Mouse (Mus musculus): Measurements from ENCODE around the gene Ncoa7. TPM values are rescaled to one million over a fixed set of nuclear protein-coding genes. Genes with fewer than 3 reads are reported as not detected.
"Not testable (repeated sequence)": the region's sequence is repeated elsewhere in the genome, so short reads cannot be mapped to it uniquely, and the experiment has no call there.

Gene Ncoa7
- total RNA-seq, 2 experiments from 2014 or later = 97.2 to 104 TPM

DNA sequence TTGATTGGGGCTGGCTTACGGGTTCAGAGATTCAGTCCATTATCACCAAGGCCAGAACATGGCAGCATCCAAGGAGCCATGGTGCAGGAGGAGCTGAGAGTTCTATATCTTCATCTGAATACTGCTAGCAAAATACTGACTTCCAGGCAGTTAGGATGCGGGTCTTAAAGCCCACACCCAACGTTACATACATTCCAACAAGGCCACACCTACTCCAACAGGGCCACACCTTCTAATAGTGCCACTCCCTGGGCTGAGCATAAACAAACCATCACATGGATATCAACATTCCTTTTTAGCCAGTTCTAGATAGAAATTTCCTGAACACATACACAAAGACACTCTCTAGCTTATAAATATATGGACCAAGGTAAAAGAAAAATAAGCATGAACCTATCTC, 173.6 kb downstream of the Ncoa7 start, which contains the start of gene Hint3:
Gene Hint3 (minus strand): TSS at position 120 of the 400 bp plus-strand sequence.
- intact Hi-C loops (cut with DNase I) = no loop called here
- no peak for TF ChIP-seq CTCF (IDR thresholded peaks at IDR 0.05)

DNA sequence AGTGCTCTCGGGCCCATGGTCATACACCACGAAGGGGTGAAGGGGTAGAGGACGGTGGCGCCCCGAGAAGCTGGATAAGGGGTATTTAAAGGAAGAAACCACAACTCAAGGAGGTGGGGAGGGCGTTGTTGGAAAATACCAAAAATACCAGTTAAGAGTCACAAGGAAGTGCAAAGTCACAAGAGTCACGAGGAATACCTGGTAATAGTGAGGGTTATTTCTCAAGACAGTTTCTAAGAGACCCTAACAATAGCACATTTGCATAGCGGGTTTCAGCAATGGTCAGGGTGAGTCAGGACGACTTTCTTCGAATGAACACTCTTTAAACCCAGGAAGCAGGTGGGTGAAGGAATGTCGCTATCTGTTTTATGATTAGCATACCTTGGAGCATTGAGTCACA, 174.7 kb downstream of the Ncoa7 start:
- H3K27ac ChIP-seq; H3K4me3 ChIP-seq; DNase-seq (ENCODE audit: extremely low spot score in 1 of 2, low spot score in 2 of 2); intact Hi-C loops (cut with DNase I): not testable (repeated sequence)

More for the DNA sequence above, 173.6 kb downstream of the Ncoa7 start, which contains the start of gene Hint3:
- H3K4me3 ChIP-seq = no peak within 1 kb of the TSS
- H3K27ac ChIP-seq = no peak within 1 kb of the TSS
- DNase-seq (ENCODE audit: extremely low spot score in 1 of 2, low spot score in 2 of 2) = no peak

DNA sequence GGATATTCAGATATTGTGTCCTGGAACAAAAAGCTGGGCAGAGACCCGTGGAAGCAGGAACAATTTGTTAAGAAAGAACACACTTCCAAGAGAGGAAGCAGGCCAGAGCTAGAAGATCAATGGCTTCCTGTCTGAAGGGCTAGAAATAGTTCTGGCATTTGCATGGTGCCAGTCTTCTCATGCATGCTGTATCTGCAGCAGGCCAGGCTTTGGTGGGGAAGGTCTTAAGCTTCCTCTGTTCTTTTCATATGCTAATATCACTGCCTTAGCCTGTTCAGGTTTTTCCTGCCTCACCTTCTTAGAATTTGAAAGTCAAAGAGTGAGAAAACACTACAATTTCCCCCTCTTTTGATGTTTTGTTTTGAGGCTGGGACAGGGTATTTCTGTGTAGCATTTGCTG, 175.6 kb downstream of the Ncoa7 start:
- no peak for TF ChIP-seq CTCF (IDR thresholded peaks at IDR 0.05)
- Histone ChIP-seq H3K4me3 (no peak overlapping the region), H3K27ac (no peak overlapping the region)
- no peak for DNase-seq (ENCODE audit: extremely low spot score in 1 of 2, low spot score in 2 of 2)
- intact Hi-C loops (cut with DNase I) = no loop called here

GRCm38 (mm10) chr10:30624161-30625019, 178.7 kb downstream of the Ncoa7 start:
- intact Hi-C loops (cut with DNase I) = loop anchor here (5.0 kb wide), 1 partner anchor 678 kb away; no protein-coding TSS in a partner anchor
- Histone ChIP-seq H3K27ac (no peak overlapping the region), H3K4me3 (no peak overlapping the region)
- TF ChIP-seq CTCF (IDR thresholded peaks at IDR 0.05) = no peak
- no peak for DNase-seq (ENCODE audit: extremely low spot score in 1 of 2, low spot score in 2 of 2)

- intact Hi-C loops (cut with DNase I) = loop anchor here (5.0 kb wide), 1 partner anchor 679 kb away; no protein-coding TSS in a partner anchor
- no peak for DNase-seq (ENCODE audit: extremely low spot score in 1 of 2, low spot score in 2 of 2)
- Histone ChIP-seq H3K27ac (no peak overlapping the region), H3K4me3 (no peak overlapping the region)
- peak; percentile 50 for TF ChIP-seq CTCF (IDR thresholded peaks at IDR 0.05)
These were observed 180.2 kb downstream of the Ncoa7 start for GRCm38 (mm10) chr10:30622928-30623327.

GRCm38 (mm10) chr10:30618918-30619210, 184.3 kb downstream of the Ncoa7 start:
- no peak for TF ChIP-seq CTCF (IDR thresholded peaks at IDR 0.05)
- Histone ChIP-seq H3K4me3 (peak overlapping the region; percentile 67), H3K27ac (peak overlapping the region; percentile 94)
- no peak for DNase-seq (ENCODE audit: extremely low spot score in 1 of 2, low spot score in 2 of 2)
- intact Hi-C loops (cut with DNase I) = loop anchor here (2.0 to 5.0 kb wide), 2 partner anchors 184 to 693 kb away; partner anchors contain the start of genes Hddc2 and Ncoa7

DNA sequence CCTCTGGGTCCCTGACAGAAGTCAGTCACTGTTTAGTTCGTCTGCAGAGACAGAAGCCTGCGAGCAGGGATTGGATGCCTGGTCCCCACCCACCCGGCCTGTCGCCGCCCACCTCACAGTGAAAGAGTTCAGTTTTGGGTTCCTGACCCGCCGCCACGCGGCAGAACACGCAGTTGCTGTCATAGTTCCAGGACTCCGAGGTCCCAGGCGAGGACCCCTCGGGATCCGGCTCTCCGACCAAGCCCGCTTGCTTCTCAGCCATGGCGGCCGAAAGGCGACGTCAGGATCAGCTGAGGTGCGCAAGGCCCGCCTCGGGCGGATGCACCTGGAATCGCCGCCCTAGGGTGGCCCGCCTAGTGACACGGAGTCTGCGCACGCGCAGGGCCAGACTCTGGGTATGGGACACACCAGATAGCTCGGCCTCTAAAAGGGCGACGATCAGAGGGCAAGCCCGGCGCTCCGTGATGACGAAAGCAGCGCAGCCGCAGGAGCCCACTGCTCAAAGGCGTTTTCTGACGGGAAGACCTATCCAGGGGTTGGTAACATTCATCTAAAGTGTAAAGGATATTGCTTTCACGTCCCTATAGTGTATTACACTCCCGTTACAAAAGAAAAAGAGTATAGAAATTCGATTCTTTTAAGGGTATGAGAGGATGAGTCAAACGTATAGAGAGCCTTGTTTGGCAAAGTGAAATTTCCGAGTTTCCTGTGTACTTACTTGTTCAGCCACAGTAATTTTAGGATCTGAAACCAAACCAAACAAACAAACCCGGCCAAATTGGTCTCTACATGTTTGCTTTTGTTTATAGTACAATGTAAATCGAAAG, 184.8 kb downstream of the Ncoa7 start:
- intact Hi-C loops (cut with DNase I) = loop anchor here (2.0 to 5.0 kb wide), 2 partner anchors 184 to 694 kb away; partner anchors contain the start of genes Hddc2 and Ncoa7
- peak; percentile 21 for TF ChIP-seq CTCF (IDR thresholded peaks at IDR 0.05)
- peak overlapping the region; percentile 94 for H3K27ac ChIP-seq
- peak; percentile 99 for DNase-seq (ENCODE audit: extremely low spot score in 1 of 2, low spot score in 2 of 2)
- peak overlapping the region; percentile 67 for H3K4me3 ChIP-seq

DNA sequence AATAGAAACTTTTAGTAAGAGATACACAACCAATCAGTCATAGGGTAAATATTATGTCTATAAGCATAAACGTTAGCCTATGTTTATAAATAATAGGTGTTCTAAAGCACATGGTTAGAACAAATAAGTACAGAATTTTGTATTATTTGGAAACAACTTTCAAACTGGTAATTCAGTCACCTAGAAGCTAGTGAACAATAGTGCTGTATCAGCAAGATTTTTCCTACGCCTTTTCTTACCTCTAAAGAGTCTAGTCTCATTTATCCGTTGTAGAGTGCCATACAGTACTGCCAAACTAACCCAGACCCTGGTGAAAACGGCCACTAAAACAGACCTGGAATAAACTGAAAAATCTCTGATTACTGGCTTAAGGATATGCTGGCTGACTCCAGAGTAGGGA, 190.1 kb downstream of the Ncoa7 start:
- DNase-seq (ENCODE audit: extremely low spot score in 1 of 2, low spot score in 2 of 2) = no peak
- intact Hi-C loops (cut with DNase I) = no loop called here
- H3K4me3 ChIP-seq = no peak overlapping the region
- H3K27ac ChIP-seq = no peak overlapping the region
- TF ChIP-seq CTCF (IDR thresholded peaks at IDR 0.05) = no peak

GRCm38 (mm10) chr10:30609614-30610013, 193.5 kb downstream of the Ncoa7 start:
- intact Hi-C loops (cut with DNase I) = no loop called here
- no peak for TF ChIP-seq CTCF (IDR thresholded peaks at IDR 0.05)
- no peak for DNase-seq (ENCODE audit: extremely low spot score in 1 of 2, low spot score in 2 of 2)
- Histone ChIP-seq H3K4me3 (no peak overlapping the region), H3K27ac (no peak overlapping the region)

GRCm38 (mm10) chr10:30608109-30608508, 195.0 kb downstream of the Ncoa7 start:
- DNase-seq (ENCODE audit: extremely low spot score in 1 of 2, low spot score in 2 of 2) = no peak
- Histone ChIP-seq H3K27ac (no peak overlapping the region), H3K4me3 (no peak overlapping the region)
- intact Hi-C loops (cut with DNase I) = no loop called here
- TF ChIP-seq CTCF (IDR thresholded peaks at IDR 0.05) = no peak

GRCm38 (mm10) chr10:30600542-30600966, 202.6 kb downstream of the Ncoa7 start, which contains the start of gene Trmt11:
Gene Trmt11 (minus strand): TSS chr10:30600749.
- DNase-seq (ENCODE audit: extremely low spot score in 1 of 2, low spot score in 2 of 2) = peak; percentile 89 to 90
- H3K4me3 ChIP-seq = peak within 1 kb of the TSS; percentile 62
- TF ChIP-seq CTCF (IDR thresholded peaks at IDR 0.05) = no peak
- peak within 1 kb of the TSS; percentile 84 for H3K27ac ChIP-seq
- intact Hi-C loops (cut with DNase I) = loop anchor here (5.0 kb wide), 1 partner anchor 212 kb away; no protein-coding TSS in a partner anchor
